Mouse (Mus musculus) heart, postnatal 0 days (tissue): ENCODE results near the gene Fam234b.

Experiments used
- CTCF ChIP-seq: IDR thresholded peaks from 2 replicates; pipeline ENCODE4 v1.5.1; 2016; ENCODE audit warnings: antibody characterized with exemption, control low read depth, low read depth
- EP300 ChIP-seq: IDR thresholded peaks from 2 replicates; pipeline ENCODE4 v1.6.1; 2016; ENCODE audit warnings: antibody characterized with exemption, low read depth

DNA sequence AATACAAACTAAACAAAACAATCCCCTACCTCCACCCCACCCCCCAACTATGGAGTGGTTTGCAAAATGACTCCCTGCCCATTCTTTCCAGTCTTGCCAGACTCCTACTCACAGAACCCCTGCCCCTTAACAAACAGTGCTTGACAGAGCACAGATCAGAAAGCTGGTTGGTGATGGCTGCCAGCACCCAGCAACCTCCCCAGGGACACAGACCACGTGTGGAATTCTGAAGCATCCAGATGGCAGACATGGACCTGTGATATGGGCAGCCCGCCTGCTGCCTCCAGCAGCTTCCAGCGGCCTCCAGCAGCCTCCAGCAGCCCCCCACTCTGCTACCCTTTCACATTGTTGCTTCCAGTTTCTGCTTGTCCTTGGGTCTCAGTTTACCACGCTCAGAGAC lies 77.5 kb downstream of the Fam234b start:
- TF ChIP-seq CTCF: no peak
- TF ChIP-seq EP300: no peak
